Mouse (Mus musculus) liver, embryonic 14.5 days (tissue): ENCODE measurements at regions not wholly inside any gene's neighbourhood (a gene's known extent, or its start where the extent isn't known, plus 50 kb on each side); places are given as distances from the start of the nearest gene placed in this dataset.
A peak's percentile ranks its signal among the peaks of the same experiment; 100 is the strongest.

ENCODE experiments used
- ATAC-seq: fragments of 200-750 bp; cut with Nextera tagmentation; 2 replicates; pipeline ENCODE4 v1.8.0; 2017; ENCODE audit warnings: moderate number of reproducible peaks, mild to moderate bottlenecking, moderate library complexity; ENCODE audit not compliant: insufficient read depth
- DNase-seq, 3 experiments: peaks; one replicate each; pipeline ENCODE4 v3.0.0-alpha.2; 2012 to 2013; ENCODE audit warnings: low read depth in 3 of 3, low spot score in 3 of 3
- H3K27ac ChIP-seq: fragments of 300-500 bp; sonication (generic); 2 replicates; pipeline ENCODE4 v1.5.1; 2014; ENCODE audit warnings: moderate library complexity, mild to moderate bottlenecking, control low read depth, inconsistent platforms
- H3K27me3 ChIP-seq: fragments of 300-500 bp; sonication (generic); 2 replicates; pipeline ENCODE4 v1.6.1; 2014; ENCODE audit warnings: mild to moderate bottlenecking, low read length, moderate library complexity; ENCODE audit not compliant: control insufficient read depth, insufficient read depth
- H3K36me3 ChIP-seq: fragments of 300-500 bp; sonication (generic); replicated peaks from 2 replicates; pipeline ENCODE4 v1.6.1; 2014; ENCODE audit warnings: low read depth; ENCODE audit not compliant: control insufficient read depth, insufficient read depth
- H3K4me1 ChIP-seq, 2 experiments: fragments of 200-500 bp in 1 of 2; fragments of 300-500 bp in 1 of 2; sonication (generic) in 1 of 2; replicated peaks; 2 replicates each; pipeline ENCODE4 v1.6.1; 2012 to 2014; ENCODE audit warnings: antibody characterized with exemption in 1 of 2, inconsistent platforms in 1 of 2, low read length in 1 of 2; ENCODE audit not compliant: control insufficient read depth in 2 of 2, insufficient read depth in 2 of 2
- H3K4me2 ChIP-seq: fragments of 300-500 bp; sonication (generic); 2 replicates; pipeline ENCODE4 v1.6.1; 2014; ENCODE audit warnings: low read depth, mild to moderate bottlenecking, control low read depth, moderate library complexity
- H3K4me3 ChIP-seq, 2 experiments: fragments of 200-500 bp in 1 of 2; fragments of 300-500 bp in 1 of 2; sonication (generic) in 1 of 2; 2 replicates each; pipeline ENCODE4 v1.5.1; 2012 to 2014; ENCODE audit warnings: low read depth in 2 of 2, low read length in 2 of 2, mild to moderate bottlenecking in 2 of 2, control low read depth in 1 of 2, inconsistent platforms in 1 of 2, moderate library complexity in 1 of 2; ENCODE audit not compliant: insufficient read depth in 1 of 2
- H3K9ac ChIP-seq: fragments of 300-500 bp; sonication (generic); replicated peaks from 2 replicates; pipeline ENCODE4 v1.6.1; 2014; ENCODE audit warnings: mild to moderate bottlenecking, control low read depth, moderate library complexity
- H3K9me3 ChIP-seq: fragments of 300-500 bp; sonication (generic); 2 replicates; pipeline ENCODE4 v1.6.1; 2016; ENCODE audit warnings: low read length, mixed read lengths; ENCODE audit not compliant: control insufficient read depth
- CTCF ChIP-seq: IDR thresholded peaks from 2 replicates; pipeline ENCODE4 v1.5.1; 2016; ENCODE audit warnings: antibody characterized with exemption, low read depth, control low read depth
- EP300 ChIP-seq: IDR thresholded peaks from 2 replicates; pipeline ENCODE4 v1.6.1; 2016; ENCODE audit warnings: antibody characterized with exemption, low read depth
- WGBS: fragments of 180-500 bp; shearing (Covaris S2); extraction: QIAGEN DNeasy Blood & Tissue Kit; methylation state at CpG from one replicate; pipeline ENCODE4 v1.1.7; 2014; ENCODE audit not compliant: insufficient replicate concordance; 5-methylcytosine and 5-hydroxymethylcytosine counted together

DNA sequence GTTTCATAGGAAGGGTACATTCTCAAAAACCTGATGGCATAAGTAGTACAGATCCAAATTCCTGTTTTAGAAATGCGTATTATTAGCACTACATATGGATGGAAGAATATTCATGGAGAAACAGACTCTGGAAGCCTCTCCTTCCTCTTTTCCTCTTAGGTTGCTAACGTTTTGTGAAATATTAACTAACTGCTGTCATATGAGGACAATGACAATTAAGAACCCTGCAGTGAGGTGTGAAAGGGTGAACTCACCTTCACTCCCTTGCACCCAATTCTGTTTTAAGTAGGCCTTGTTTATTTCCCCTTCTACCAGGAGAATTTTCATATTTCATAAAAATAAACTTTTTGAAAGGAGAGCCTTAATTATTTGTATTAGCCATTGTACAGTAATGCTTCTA, 62.5 kb upstream of the Abcb5 start:
- 57% methylated on average over 2 of the region's 2 CpGs for WGBS
- H3K9ac ChIP-seq = no peak overlapping the region
- H3K36me3 ChIP-seq = no peaks in the 10 kb centered on the region
- ATAC-seq = no peak
- no peaks in the 10 kb centered on the region for H3K27me3 ChIP-seq
- no peaks in the 10 kb centered on the region for H3K9me3 ChIP-seq
- no peak overlapping the region for H3K27ac ChIP-seq
- H3K4me3 ChIP-seq = no peak overlapping the region
- no peak for DNase-seq
- TF ChIP-seq EP300 (no peak), CTCF (no peak)
- H3K4me1 ChIP-seq = no peaks in the 10 kb centered on the region
- no peak overlapping the region for H3K4me2 ChIP-seq

DNA sequence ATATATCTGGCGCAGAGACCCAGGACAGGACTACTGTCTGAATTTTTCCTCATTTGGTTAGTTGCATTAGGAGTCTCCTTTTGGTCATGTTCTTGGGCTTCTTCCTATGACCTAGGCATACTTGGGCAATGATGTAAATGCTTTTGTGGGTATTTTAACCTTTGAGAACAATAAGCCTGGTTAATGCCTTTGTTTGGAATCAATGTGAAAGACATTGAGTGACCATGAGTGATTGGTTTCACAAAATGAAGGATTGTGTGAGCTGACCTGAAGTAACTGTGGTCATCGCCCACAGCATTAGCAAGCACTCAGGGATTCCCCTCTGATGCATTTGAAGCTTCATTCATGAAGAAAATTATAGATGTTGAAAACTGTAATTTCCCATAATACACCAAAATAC, 61.9 kb upstream of the Abcb5 start:
- H3K4me3 ChIP-seq = no peak overlapping the region
- no peak for DNase-seq
- 64% methylated on average over 2 of the region's 2 CpGs for WGBS

DNA sequence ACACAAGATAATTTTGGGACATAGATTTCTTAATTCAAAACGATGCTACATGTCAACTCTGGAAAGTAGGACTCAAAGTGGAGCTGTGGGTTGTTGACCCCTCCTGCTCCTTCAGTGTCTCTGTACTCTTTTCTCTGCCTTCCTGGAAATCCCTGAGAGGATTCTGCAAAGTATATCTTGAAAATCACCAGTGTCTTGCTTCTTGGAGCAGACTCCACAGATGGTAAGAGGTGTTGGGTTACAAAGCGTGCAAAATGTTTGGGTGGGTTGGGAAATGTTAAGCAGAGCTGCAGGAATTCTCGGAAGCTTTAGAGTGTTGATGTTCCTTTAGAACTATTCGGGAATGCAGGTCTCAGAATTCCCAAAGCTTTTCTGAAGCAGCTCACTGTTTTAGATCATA, 61.5 kb upstream of the Abcb5 start:
- no peaks in the 10 kb centered on the region for H3K9me3 ChIP-seq
- no peaks in the 10 kb centered on the region for H3K36me3 ChIP-seq
- H3K27ac ChIP-seq = no peak overlapping the region
- no peak overlapping the region for H3K4me2 ChIP-seq
- H3K4me1 ChIP-seq = no peaks in the 10 kb centered on the region
- 54% methylated on average over 4 of the region's 4 CpGs for whole genome bisulfite sequencing
- no peak overlapping the region for H3K4me3 ChIP-seq
- no peaks in the 10 kb centered on the region for H3K27me3 ChIP-seq
- DNase-seq (no peak), ATAC-seq (no peak)
- H3K9ac ChIP-seq = no peak overlapping the region
- no peak for TF ChIP-seq CTCF
- no peak for TF ChIP-seq EP300

More for the DNA sequence above, 61.9 kb upstream of the Abcb5 start:
- no peaks in the 10 kb centered on the region for H3K4me1 ChIP-seq
- no peak overlapping the region for H3K9ac ChIP-seq
- H3K4me2 ChIP-seq = no peak overlapping the region
- no peaks in the 10 kb centered on the region for H3K9me3 ChIP-seq
- no peaks in the 10 kb centered on the region for H3K36me3 ChIP-seq
- no peak for TF ChIP-seq EP300
- no peak for TF ChIP-seq CTCF
- H3K27me3 ChIP-seq = no peaks in the 10 kb centered on the region
- no peak for ATAC-seq
- H3K27ac ChIP-seq = no peak overlapping the region

DNA sequence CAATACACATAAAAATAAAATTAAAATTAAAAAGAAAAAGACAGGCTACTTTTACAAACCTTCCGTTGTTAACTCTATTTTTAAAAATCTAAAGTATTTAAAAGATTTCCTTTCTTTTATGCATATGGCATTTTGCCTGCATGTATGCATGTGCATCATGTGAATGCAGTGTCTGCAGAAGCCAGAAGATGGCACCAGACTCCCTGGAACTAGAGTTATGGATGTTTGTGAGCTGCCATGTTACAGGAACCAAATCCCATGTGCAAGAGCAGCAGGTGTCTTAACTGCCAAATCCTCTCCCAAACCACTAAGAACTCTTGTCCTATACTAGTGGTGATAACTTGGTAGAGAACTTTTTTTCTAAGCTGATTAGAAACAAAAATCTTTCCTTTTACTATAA, 60.1 kb upstream of the Abcb5 start:
- no peak overlapping the region for H3K4me3 ChIP-seq
- 38% methylated on average over 1 of the region's 1 CpGs for WGBS
- no peak overlapping the region for H3K4me2 ChIP-seq
- no peaks in the 10 kb centered on the region for H3K36me3 ChIP-seq
- no peaks in the 10 kb centered on the region for H3K9me3 ChIP-seq
- H3K9ac ChIP-seq = no peak overlapping the region
- TF ChIP-seq EP300 = no peak
- peak; percentile 54 for TF ChIP-seq CTCF
- peak; percentile 1 to 10 (median 2) for DNase-seq
- H3K27ac ChIP-seq = no peak overlapping the region
- H3K27me3 ChIP-seq = no peaks in the 10 kb centered on the region
- H3K4me1 ChIP-seq = no peaks in the 10 kb centered on the region
- no peak for ATAC-seq

DNA sequence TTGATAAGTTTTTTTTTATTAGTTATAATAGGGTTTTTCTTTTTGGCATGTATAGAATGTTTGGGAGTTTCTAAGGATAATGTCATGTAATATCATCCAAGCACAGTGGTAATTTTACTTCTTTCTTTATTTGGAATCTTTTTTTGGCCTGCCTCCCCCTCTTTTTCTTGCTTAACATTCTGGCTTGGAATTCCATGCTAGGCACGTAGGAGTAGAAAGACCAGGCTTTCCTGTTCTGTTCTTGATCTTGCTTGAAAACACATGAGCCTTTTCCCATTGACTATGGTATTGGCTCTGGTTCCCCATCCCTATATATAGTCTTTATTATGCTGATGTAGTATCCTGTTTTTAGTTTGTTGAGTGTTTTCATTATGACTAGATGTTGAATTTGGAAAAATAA, 57.8 kb upstream of the Abcb5 start:
- no peak for ATAC-seq
- no peaks in the 10 kb centered on the region for H3K27me3 ChIP-seq
- no peak overlapping the region for H3K9ac ChIP-seq
- no peak overlapping the region for H3K27ac ChIP-seq
- DNase-seq = no peak
- H3K4me2 ChIP-seq = no peak overlapping the region
- H3K9me3 ChIP-seq = no peaks in the 10 kb centered on the region
- H3K4me3 ChIP-seq = no peak overlapping the region
- no peak for TF ChIP-seq CTCF
- no peak for TF ChIP-seq EP300
- WGBS = 54% methylated on average over 1 of the region's 1 CpGs
- no peaks in the 10 kb centered on the region for H3K4me1 ChIP-seq
- H3K36me3 ChIP-seq = no peaks in the 10 kb centered on the region
